Mouse (Mus musculus) limb, embryonic 14.5 days (tissue): ENCODE data around the gene Tenm2. TPM values are rescaled to one million over a fixed set of nuclear protein-coding genes. Genes with fewer than 3 reads are reported as not detected.

ENCODE experiments used
- ATAC-seq: fragments of 200-750 bp; cut with Nextera tagmentation; 2 replicates; pipeline ENCODE4 v1.8.0; 2017; ENCODE audit warnings: low read depth, moderate number of reproducible peaks, moderate TSS enrichment; ENCODE audit not compliant: low FRiP score
- DNase-seq: peaks from one replicate; pipeline ENCODE4 v3.0.0-alpha.2; 2015; ENCODE audit warnings: low spot score
- H3K27ac ChIP-seq: fragments of 300-500 bp; sonication (generic); replicated peaks from 2 replicates; pipeline ENCODE4 v1.5.1; 2014; ENCODE audit warnings: low read depth, mild to moderate bottlenecking, low read length, moderate library complexity, mixed read lengths
- H3K27me3 ChIP-seq: fragments of 300-500 bp; sonication (generic); 2 replicates; pipeline ENCODE4 v1.6.1; 2014; ENCODE audit warnings: low read length, mixed read lengths; ENCODE audit not compliant: control insufficient read depth, insufficient read depth
- H3K36me3 ChIP-seq: fragments of 300-500 bp; sonication (generic); 2 replicates; pipeline ENCODE4 v1.6.1; 2014; ENCODE audit warnings: mild to moderate bottlenecking, low read length, moderate library complexity, mixed read lengths; ENCODE audit not compliant: control insufficient read depth, insufficient read depth
- H3K4me1 ChIP-seq: fragments of 300-500 bp; sonication (generic); 2 replicates; pipeline ENCODE4 v1.6.1; 2014; ENCODE audit warnings: antibody characterized with exemption, low read length, mixed read lengths; ENCODE audit not compliant: control insufficient read depth, insufficient read depth
- H3K4me2 ChIP-seq: fragments of 300-500 bp; sonication (generic); replicated peaks from 2 replicates; pipeline ENCODE4 v1.6.1; 2014; ENCODE audit warnings: low read depth, mild to moderate bottlenecking, low read length, moderate library complexity; ENCODE audit not compliant: severe bottlenecking
- H3K4me3 ChIP-seq: fragments of 300-500 bp; sonication (generic); replicated peaks from 2 replicates; pipeline ENCODE4 v1.5.1; 2014; ENCODE audit warnings: low read length
- H3K9ac ChIP-seq: fragments of 300-500 bp; sonication (generic); 2 replicates; pipeline ENCODE4 v1.6.1; 2014; ENCODE audit warnings: mild to moderate bottlenecking, low read depth, low read length, moderate library complexity; ENCODE audit not compliant: severe bottlenecking
- H3K9me3 ChIP-seq: fragments of 300-500 bp; sonication (generic); 2 replicates; pipeline ENCODE4 v1.6.1; 2016; ENCODE audit warnings: low read length; ENCODE audit not compliant: control insufficient read depth
- POLR2A ChIP-seq: fragments of 200-500 bp; IDR thresholded peaks from 2 replicates; pipeline ENCODE4 v1.8.0; 2012; ENCODE audit warnings: inconsistent platforms, mild to moderate bottlenecking, moderate library complexity, borderline replicate concordance; ENCODE audit not compliant: insufficient read depth, insufficient read length; ENCODE audit errors: extremely low read depth
- WGBS: fragments of 180-500 bp; shearing (Covaris S2); extraction: QIAGEN DNeasy Blood & Tissue Kit; methylation state at CpG from one replicate; pipeline ENCODE4 v1.1.7; 2014; 5-methylcytosine and 5-hydroxymethylcytosine counted together
- polyA plus RNA-seq, 2 experiments: library from polyadenylated mRNA; depleted of rRNA in 1 of 2; stranded (reverse) in 1 of 2; unstranded in 1 of 2; fragments of >200 nt; fragmentation: Nextera tagmentation in 1 of 2; extraction: Ambion mirVana in 1 of 2; gene quantifications; 2 replicates each; pipeline versions ENCODE4 v1.2.1 to v1.2.3; 2012 to 2014

Gene Tenm2
- polyA plus RNA-seq, 2 experiments = 3.7 to 5.6 TPM

DNA sequence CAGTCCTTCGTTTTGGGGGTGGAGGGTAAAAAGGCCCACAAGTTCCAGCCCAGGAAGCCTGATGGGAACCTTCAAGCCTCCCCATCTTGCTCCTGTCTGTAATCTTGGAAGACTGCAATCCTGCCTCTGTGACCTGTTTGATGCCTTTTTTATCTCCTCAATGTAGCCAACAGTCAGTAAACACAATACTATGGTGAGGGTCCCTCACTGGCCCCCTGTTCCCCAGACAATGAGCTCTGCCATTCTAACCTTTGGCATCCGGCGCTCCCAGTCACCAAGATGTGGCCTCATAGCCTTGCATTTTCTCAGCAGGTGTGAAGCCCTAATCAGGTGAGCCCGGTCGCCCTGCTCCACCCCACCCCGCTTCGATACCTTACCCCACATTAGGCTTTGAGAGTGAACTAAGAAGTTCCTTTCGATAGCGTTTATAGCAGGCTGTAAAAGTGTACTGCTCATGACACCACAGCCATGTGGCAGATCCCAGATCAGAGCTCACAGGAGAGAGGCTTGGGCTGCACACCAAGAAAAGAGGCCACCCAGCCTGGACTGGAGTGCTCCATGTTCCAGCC, 1271.7 kb downstream of the Tenm2 start:
- no peak for DNase-seq
- ATAC-seq = no peak
- 49% methylated on average over 9 of the region's 9 CpGs for WGBS

DNA sequence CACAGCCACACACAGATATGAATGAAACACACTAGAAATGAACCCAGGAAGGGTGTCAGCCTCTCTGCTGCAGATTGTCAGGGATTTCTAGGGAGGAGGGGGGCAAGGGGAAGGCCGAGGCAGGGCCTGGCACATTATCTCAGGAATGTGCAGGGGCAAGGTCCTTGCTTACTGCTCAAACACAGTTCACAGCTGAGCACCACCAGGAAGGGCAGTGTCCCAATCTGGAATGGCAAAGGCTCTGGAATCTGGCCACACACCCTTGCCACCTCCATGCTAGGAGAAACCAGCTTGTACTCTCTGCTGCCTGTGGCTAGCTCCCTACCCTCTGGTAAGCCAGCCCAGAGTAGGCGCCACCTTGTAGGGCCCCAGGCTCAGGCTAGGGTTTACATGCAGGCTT, 1272.2 kb downstream of the Tenm2 start:
- 50% methylated on average over 2 of the region's 2 CpGs for WGBS
- Histone ChIP-seq H3K9ac (no peak overlapping the region), H3K36me3 (no peaks in the 10 kb centered on the region), H3K4me2 (no peak overlapping the region), H3K4me1 (no peaks in the 10 kb centered on the region), H3K27me3 (no peaks in the 10 kb centered on the region), H3K9me3 (no peaks in the 10 kb centered on the region), H3K27ac (no peak overlapping the region), H3K4me3 (no peak overlapping the region)
- ATAC-seq (no peak), DNase-seq (no peak)
- TF ChIP-seq POLR2A = no peak

More for the DNA sequence above, 1271.7 kb downstream of the Tenm2 start:
- no peak overlapping the region for H3K27ac ChIP-seq
- H3K9me3 ChIP-seq = no peaks in the 10 kb centered on the region
- H3K9ac ChIP-seq = no peak overlapping the region
- H3K4me1 ChIP-seq = no peaks in the 10 kb centered on the region
- no peak overlapping the region for H3K4me2 ChIP-seq
- no peak overlapping the region for H3K4me3 ChIP-seq
- H3K36me3 ChIP-seq = no peaks in the 10 kb centered on the region
- no peaks in the 10 kb centered on the region for H3K27me3 ChIP-seq
- no peak for TF ChIP-seq POLR2A

DNA sequence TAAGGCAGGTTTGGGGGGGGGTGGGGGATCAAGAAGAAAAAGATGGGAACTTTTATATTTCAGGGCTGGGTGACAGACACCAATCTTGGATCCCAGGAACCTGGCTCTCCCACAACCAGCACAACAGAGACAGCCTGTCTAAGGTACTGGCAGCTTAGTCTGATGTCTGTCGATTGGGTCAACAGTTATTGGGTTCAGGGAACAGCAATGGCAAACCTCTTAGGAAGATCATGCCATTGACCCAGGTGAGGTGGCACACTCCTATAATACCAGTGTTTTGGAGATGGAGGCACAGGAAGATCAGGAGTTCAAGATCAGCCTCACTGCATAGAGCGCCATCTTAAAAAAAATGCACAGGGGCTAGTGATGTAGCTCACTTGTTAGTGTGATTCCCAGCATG, 1273.3 kb downstream of the Tenm2 start:
- Histone ChIP-seq H3K27me3 (no peaks in the 10 kb centered on the region), H3K4me2 (no peak overlapping the region), H3K9me3 (no peaks in the 10 kb centered on the region), H3K4me3 (no peak overlapping the region), H3K36me3 (no peaks in the 10 kb centered on the region), H3K4me1 (no peaks in the 10 kb centered on the region), H3K9ac (no peak overlapping the region), H3K27ac (no peak overlapping the region)
- WGBS = 95% methylated on average over 2 of the region's 2 CpGs
- no peak for TF ChIP-seq POLR2A
- no peak for ATAC-seq
- no peak for DNase-seq

DNA sequence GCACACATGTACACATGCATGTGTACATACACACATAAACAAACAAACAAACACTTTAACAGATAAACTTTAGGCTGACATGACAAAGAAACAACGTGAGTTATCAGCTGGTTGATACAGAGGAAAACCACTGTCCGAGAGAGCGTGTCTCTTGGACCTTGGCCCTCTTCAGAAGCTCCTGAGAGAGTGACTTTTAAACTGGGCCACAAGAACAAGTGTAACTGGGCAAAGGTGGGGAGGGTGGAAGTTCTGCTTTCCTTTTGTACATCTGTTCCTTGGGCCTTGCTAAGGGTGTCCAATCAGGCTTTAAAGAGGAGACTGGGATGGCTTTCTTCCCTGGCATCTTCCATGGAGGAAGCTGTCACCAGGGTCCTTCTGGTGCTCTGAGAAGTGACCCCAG, 1276.5 kb downstream of the Tenm2 start:
- 91% methylated on average over 3 of the region's 3 CpGs for WGBS
- Histone ChIP-seq H3K27ac (no peak overlapping the region), H3K4me1 (no peaks in the 10 kb centered on the region), H3K4me2 (no peak overlapping the region), H3K27me3 (no peaks in the 10 kb centered on the region), H3K9ac (no peak overlapping the region), H3K9me3 (no peaks in the 10 kb centered on the region), H3K36me3 (no peaks in the 10 kb centered on the region), H3K4me3 (no peak overlapping the region)
- no peak for DNase-seq
- no peak for ATAC-seq
- TF ChIP-seq POLR2A = no peak
